Mouse (Mus musculus): ENCODE measurements at regions not wholly inside any gene's neighbourhood (a gene's known extent, or its start where the extent isn't known, plus 50 kb on each side); places are given as distances from the start of the nearest gene placed in this dataset.
"Not testable (repeated sequence)": the region's sequence is repeated elsewhere in the genome, so short reads cannot be mapped to it uniquely, and the experiment has no call there.

- Histone ChIP-seq H3K36me3 (no peaks in the 10 kb centered on the region), H3K4me2 (no peak overlapping the region), H3K9me3 (replicated peaks) (no peaks in the 10 kb centered on the region), H3K27ac (peak overlapping the region; percentile 56), H3K4me3 (replicated peaks) (no peak overlapping the region), H3K4me1 (no peaks in the 10 kb centered on the region), H3K27me3 (no peaks in the 10 kb centered on the region), H3K9ac (no peak overlapping the region)
- 38% methylated on average over 3 of the region's 3 CpGs for WGBS
- ATAC-seq (replicated peaks; ENCODE audit: low FRiP score): peak; percentile 87
These were observed 129.7 kb downstream of the Trmt11 start for GRCm38 (mm10) chr10:30470831-30471230.

GRCm38 (mm10) chr10:30450616-30451015, 149.9 kb downstream of the Trmt11 start:
- no peaks in the 10 kb centered on the region for H3K9me3 ChIP-seq (replicated peaks)
- H3K27me3 ChIP-seq: no peaks in the 10 kb centered on the region
- H3K36me3 ChIP-seq: no peaks in the 10 kb centered on the region
- no peak overlapping the region for H3K27ac ChIP-seq
- no peak overlapping the region for H3K4me2 ChIP-seq
- no peak overlapping the region for H3K4me3 ChIP-seq (replicated peaks)
- H3K9ac ChIP-seq: no peak overlapping the region
- ATAC-seq (replicated peaks; ENCODE audit: low FRiP score): no peak
- WGBS: 89% methylated on average over 4 of the region's 4 CpGs
- no peaks in the 10 kb centered on the region for H3K4me1 ChIP-seq

DNA sequence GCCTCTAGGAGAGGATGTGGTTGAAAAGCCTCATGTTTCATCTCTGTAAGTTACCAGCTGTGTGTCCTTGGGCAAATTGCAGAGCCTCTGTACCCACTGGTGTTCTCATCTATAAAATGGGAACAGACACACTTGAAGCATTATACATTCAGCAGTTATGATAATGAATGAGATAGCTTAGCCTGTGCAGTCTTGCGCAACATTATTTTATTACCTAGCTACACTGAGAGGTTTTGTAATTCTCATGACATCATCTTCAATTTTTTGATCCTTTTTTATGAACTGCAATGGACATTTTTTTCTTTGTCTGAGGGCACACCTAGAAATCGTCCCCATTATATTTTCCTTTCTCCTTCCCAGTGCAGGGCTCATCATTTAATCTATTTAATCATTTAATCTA, 153.5 kb downstream of the Trmt11 start:
- Histone ChIP-seq H3K4me2 (no peak overlapping the region), H3K9ac (no peak overlapping the region), H3K4me3 (replicated peaks) (no peak overlapping the region), H3K9me3 (replicated peaks) (no peaks in the 10 kb centered on the region), H3K4me1 (no peaks in the 10 kb centered on the region), H3K27ac (no peak overlapping the region), H3K27me3 (no peaks in the 10 kb centered on the region), H3K36me3 (no peaks in the 10 kb centered on the region)
- no peak for ATAC-seq (replicated peaks; ENCODE audit: low FRiP score)
- 80% methylated on average over 2 of the region's 2 CpGs for WGBS

DNA sequence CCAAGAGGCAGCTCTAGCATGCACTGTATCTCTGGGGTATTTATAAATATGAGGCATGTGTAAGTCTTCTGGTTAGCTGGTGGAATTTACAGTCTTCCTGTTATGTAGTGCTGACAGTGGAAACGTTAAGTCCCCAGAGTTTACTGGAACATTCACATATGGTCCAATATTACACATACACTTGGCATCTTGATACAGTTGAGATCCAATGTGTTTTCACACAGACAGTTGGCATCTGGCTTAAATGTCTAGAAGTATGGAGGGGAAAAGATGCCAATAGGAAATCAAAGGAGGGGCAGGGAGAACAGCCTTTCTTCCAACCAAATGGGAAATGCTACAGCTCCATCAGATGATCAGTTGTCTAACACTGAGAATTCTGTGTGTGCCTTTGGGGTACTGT, 154.0 kb downstream of the Trmt11 start:
- H3K9ac ChIP-seq: no peak overlapping the region
- ATAC-seq (replicated peaks; ENCODE audit: low FRiP score): no peak
- no peaks in the 10 kb centered on the region for H3K27me3 ChIP-seq
- no peak overlapping the region for H3K27ac ChIP-seq
- no peaks in the 10 kb centered on the region for H3K36me3 ChIP-seq
- no peak overlapping the region for H3K4me2 ChIP-seq
- no peaks in the 10 kb centered on the region for H3K4me1 ChIP-seq
- WGBS: 69% methylated on average over 1 of the region's 1 CpGs
- no peaks in the 10 kb centered on the region for H3K9me3 ChIP-seq (replicated peaks)
- H3K4me3 ChIP-seq (replicated peaks): no peak overlapping the region

- Histone ChIP-seq H3K9ac (no peak overlapping the region), H3K36me3 (no peaks in the 10 kb centered on the region), H3K4me2 (no peak overlapping the region), H3K27me3 (no peaks in the 10 kb centered on the region), H3K9me3 (replicated peaks) (no peaks in the 10 kb centered on the region), H3K4me1 (no peaks in the 10 kb centered on the region), H3K27ac (no peak overlapping the region), H3K4me3 (replicated peaks) (no peak overlapping the region)
- no peak for ATAC-seq (replicated peaks; ENCODE audit: low FRiP score)
- 38% methylated on average over 2 of the region's 2 CpGs for WGBS
These were observed 160.7 kb downstream of the Trmt11 start for GRCm38 (mm10) chr10:30439802-30440201.

DNA sequence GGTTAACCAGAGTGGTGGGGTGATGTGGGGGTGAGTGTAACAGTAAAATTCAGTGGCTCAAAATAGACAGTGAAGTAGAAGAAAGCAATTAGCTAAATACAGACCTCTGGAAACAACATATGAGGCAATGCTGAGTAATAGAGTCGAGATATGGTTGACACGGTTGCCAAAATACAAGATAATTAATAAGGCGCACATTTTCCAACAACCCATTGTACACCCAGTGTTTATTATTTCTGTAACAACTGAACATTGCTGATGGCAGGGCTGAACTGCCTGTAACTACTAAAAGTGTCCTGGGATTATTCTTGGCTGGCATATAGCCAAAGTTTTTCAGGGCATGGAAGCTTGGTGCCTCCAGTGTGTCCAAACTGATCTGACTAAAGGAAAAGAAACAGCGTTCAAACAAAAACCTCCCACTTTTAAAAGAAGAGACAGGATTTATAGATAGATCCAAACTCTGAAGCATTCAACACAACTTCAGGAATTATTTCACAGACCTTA, 174.1 kb downstream of the Trmt11 start:
- Histone ChIP-seq H3K9ac (no peak overlapping the region), H3K9me3 (replicated peaks) (no peaks in the 10 kb centered on the region), H3K27ac (no peak overlapping the region), H3K4me1 (no peaks in the 10 kb centered on the region), H3K4me2 (no peak overlapping the region), H3K27me3 (no peaks in the 10 kb centered on the region), H3K36me3 (no peaks in the 10 kb centered on the region), H3K4me3 (replicated peaks) (no peak overlapping the region)
- ATAC-seq (replicated peaks; ENCODE audit: low FRiP score): no peak
- WGBS: 69% methylated on average over 4 of the region's 4 CpGs

DNA sequence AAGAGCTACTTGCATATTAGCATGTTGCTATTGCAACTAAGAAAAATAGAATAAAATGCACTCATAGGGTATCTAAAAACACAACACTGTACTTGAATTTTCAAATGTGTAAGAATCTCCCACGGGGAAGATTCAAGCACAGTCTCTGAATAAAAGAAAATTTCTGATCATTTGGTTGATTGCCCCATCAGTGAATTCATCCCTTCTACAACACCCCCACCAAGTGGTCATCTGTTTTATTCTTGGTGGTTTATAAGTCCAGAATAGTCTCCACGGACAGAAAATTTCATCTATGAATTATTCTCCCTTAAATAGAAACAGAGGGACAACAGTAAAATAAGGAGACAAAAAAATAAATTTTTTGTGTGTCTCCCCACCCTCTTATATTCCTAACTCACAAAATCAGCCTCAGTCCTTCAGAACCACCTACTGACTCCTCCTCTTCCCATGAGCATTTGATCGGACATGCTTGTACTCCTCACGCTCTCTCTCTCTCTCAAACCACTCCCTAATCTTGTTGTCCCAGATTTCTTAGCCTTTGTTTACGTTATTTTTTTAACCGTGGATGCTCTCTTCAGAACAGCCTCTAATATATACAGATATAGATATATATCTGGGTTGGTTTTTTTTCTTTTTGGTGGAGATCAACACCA, 181.0 kb downstream of the Trmt11 start:
- no peak for ATAC-seq (replicated peaks; ENCODE audit: low FRiP score)
- Histone ChIP-seq H3K27ac (no peak overlapping the region), H3K4me2 (0 out of 2 replicates have a peak overlapping the region, but pooled peaks have one; percentile 9), H3K36me3 (no peaks in the 10 kb centered on the region), H3K4me1 (no peaks in the 10 kb centered on the region), H3K9ac (no peak overlapping the region), H3K9me3 (replicated peaks) (no peaks in the 10 kb centered on the region), H3K27me3 (no peaks in the 10 kb centered on the region), H3K4me3 (replicated peaks) (no peak overlapping the region)
- 38% methylated on average over 6 of the region's 6 CpGs for WGBS

GRCm38 (mm10) chr10:30416314-30416713, 184.2 kb downstream of the Trmt11 start:
- Histone ChIP-seq H3K9ac (no peak overlapping the region), H3K4me2 (no peak overlapping the region), H3K27ac (no peak overlapping the region), H3K4me3 (replicated peaks) (no peak overlapping the region), H3K36me3 (no peaks in the 10 kb centered on the region), H3K27me3 (no peaks in the 10 kb centered on the region), H3K4me1 (no peaks in the 10 kb centered on the region), H3K9me3 (replicated peaks) (no peaks in the 10 kb centered on the region)
- 62% methylated on average over 3 of the region's 3 CpGs for WGBS
- ATAC-seq (replicated peaks; ENCODE audit: low FRiP score): no peak

- H3K4me1 ChIP-seq: no peaks in the 10 kb centered on the region
- no peaks in the 10 kb centered on the region for H3K36me3 ChIP-seq
- no peak overlapping the region for H3K27ac ChIP-seq
- H3K4me3 ChIP-seq (replicated peaks): no peak overlapping the region
- no peak for ATAC-seq (replicated peaks; ENCODE audit: low FRiP score)
- no peaks in the 10 kb centered on the region for H3K27me3 ChIP-seq
- no peak overlapping the region for H3K4me2 ChIP-seq
- no peak overlapping the region for H3K9ac ChIP-seq
- no peaks in the 10 kb centered on the region for H3K9me3 ChIP-seq (replicated peaks)
These were observed 188.8 kb downstream of the Trmt11 start for GRCm38 (mm10) chr10:30411736-30412135.

GRCm38 (mm10) chr10:30405669-30406393, 194.7 kb downstream of the Trmt11 start:
- Histone ChIP-seq H3K4me3 (replicated peaks) (no peak overlapping the region), H3K4me2 (peak overlapping the region; percentile 42), H3K27me3 (no peaks in the 10 kb centered on the region), H3K9ac (no peak overlapping the region), H3K4me1 (peaks cover 4% of the 10 kb centered on the region; the same call in 1 of the 2 replicates), H3K27ac (peak overlapping the region; percentile 41; the same call in 1 of the 2 replicates), H3K9me3 (replicated peaks) (no peaks in the 10 kb centered on the region), H3K36me3 (no peaks in the 10 kb centered on the region)
- ATAC-seq (replicated peaks; ENCODE audit: low FRiP score): peak; percentile 79; the same call in 1 of the 2 replicates
- 28% methylated on average over 13 of the region's 13 CpGs for WGBS

GRCm38 (mm10) chr10:30370542-30370941, 170.2 kb upstream of the Cenpw start:
- no peak overlapping the region for H3K4me3 ChIP-seq (replicated peaks)
- no peaks in the 10 kb centered on the region for H3K4me1 ChIP-seq
- no peak for ATAC-seq (replicated peaks; ENCODE audit: low FRiP score)
- 32% methylated on average over 1 of the region's 1 CpGs for WGBS
- no peak overlapping the region for H3K27ac ChIP-seq
- no peaks in the 10 kb centered on the region for H3K27me3 ChIP-seq
- no peak overlapping the region for H3K4me2 ChIP-seq
- no peaks in the 10 kb centered on the region for H3K36me3 ChIP-seq
- H3K9me3 ChIP-seq (replicated peaks): no peaks in the 10 kb centered on the region
- no peak overlapping the region for H3K9ac ChIP-seq

GRCm38 (mm10) chr10:30360811-30361210, 160.5 kb upstream of the Cenpw start:
- not testable (repeated sequence) for ATAC-seq (replicated peaks; ENCODE audit: low FRiP score); H3K4me1 ChIP-seq; H3K27me3 ChIP-seq

More at GRCm38 (mm10) chr10:30360811-30361210, 160.5 kb upstream of the Cenpw start:
- not testable (repeated sequence) for H3K4me2 ChIP-seq; H3K27ac ChIP-seq; H3K9ac ChIP-seq; H3K4me3 ChIP-seq (replicated peaks); H3K36me3 ChIP-seq; H3K9me3 ChIP-seq (replicated peaks)

Data from kidney, embryonic 15.5 days (tissue).